Mouse (Mus musculus) macrophage (primary cell): ENCODE results near the gene Rbm4b. TPM values are rescaled to one million over a fixed set of nuclear protein-coding genes. Genes with fewer than 3 reads are reported as not detected.
"Not testable (repeated sequence)": the region's sequence is repeated elsewhere in the genome, so short reads cannot be mapped to it uniquely, and the experiment has no call there.

Experiments
- H3K27ac ChIP-seq: fragments of 350-480 bp; formaldehyde crosslinking; 2 replicates; pipeline ENCODE4 v1.9.0; 2021
- H3K36me3 ChIP-seq: fragments of 350-480 bp; formaldehyde crosslinking; 2 replicates; pipeline ENCODE4 v1.9.0; 2021; ENCODE audit errors: inconsistent target
- H3K4me3 ChIP-seq: fragments of 350-480 bp; formaldehyde crosslinking; 2 replicates; pipeline ENCODE4 v1.9.0; 2021; ENCODE audit errors: inconsistent target
- H3K79me2 ChIP-seq: fragments of 350-480 bp; formaldehyde crosslinking; 2 replicates; pipeline ENCODE4 v1.9.0; 2021; ENCODE audit errors: inconsistent target
- WGBS: methylation state at CpG from one replicate; pipeline ENCODE4 v1.1.7; 2026; ENCODE audit warnings: inconsistent platforms; ENCODE audit not compliant: missing documents; 5-methylcytosine and 5-hydroxymethylcytosine counted together
- polyA plus RNA-seq: library from polyadenylated mRNA; stranded (reverse); fragments of 250-400 nt; gene quantifications from 3 replicates; pipeline ENCODE4 v1.2.4, GENCODE M21; 2018; ENCODE audit warnings: inconsistent platforms

The Rbm4b gene
- polyA plus RNA-seq, 1 experiment from 2014 or later: 5.4 TPM

DNA sequence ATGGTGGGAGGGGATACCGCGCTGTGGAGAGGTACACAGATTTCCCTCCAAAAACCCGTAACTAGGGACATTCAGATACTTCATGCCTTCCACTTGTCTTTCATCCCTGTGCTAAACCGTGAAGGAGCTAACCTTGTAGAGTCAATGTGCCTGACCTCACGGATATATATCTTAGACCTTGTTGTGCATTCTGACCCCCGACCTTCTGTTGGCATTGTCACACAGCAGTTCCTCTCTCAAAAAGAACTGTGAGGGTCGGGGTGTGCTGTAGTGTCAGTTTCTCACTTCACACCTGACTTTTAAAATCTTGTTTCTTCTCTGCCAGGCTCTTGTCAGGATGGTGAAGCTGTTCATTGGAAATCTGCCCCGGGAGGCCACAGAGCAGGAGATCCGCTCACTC is 624 bp downstream of the Rbm4b start:
- H3K4me3 ChIP-seq: peak overlapping the region; percentile 58
- H3K79me2 ChIP-seq: peaks cover 36% of the 10 kb centered on the region; the same call in 1 of the 2 replicates
- WGBS: 2% methylated on average over 6 of the region's 9 CpGs
- peak overlapping the region; percentile 12; the same call in 1 of the 2 replicates for H3K27ac ChIP-seq
- peaks cover 4% of the 10 kb centered on the region; the same call in 1 of the 2 replicates for H3K36me3 ChIP-seq

DNA sequence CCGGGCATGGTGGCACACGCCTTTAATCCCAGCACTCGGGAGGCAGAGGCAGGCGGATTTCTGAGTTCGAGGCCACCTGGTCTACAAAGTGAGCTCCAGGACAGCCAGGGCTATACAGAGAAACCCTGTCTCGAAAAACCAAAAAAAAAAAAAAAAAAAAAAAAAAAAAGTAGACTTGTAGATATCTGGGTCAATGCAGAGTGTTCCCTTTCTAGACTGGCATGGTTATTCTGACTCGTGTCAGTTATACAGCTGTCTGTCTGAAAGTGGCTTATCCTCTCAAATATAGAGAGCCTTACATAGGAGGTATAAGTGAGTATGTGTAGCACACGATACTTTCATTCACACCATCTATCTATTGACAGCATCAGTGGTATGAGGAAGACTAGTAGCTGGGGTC is 4.2 kb downstream of the Rbm4b start:
- peaks cover 70% of the 10 kb centered on the region; the same call in 1 of the 2 replicates for H3K79me2 ChIP-seq
- H3K4me3 ChIP-seq, H3K27ac ChIP-seq: not testable (repeated sequence)
- 80% methylated on average over 4 of the region's 8 CpGs for WGBS
- peaks cover 18% of the 10 kb centered on the region for H3K36me3 ChIP-seq

DNA sequence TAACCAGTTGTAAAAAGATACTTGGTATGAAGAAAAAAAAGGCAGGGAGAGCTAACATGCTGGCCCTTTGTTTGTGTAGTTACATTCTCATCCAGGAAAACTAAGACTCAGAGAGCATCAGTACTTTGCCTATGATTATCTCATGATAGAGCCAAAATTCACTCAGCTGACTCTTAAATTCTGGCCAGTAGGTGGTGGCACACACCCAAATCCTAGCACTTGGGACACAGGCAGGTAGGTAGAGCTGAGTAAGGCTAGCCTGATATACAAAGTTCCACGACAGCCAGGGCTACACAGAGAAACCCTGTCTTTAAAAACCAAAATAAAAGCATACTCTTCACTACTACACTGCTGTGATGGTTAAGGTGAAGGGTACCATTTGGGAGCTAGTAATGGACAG is 6.6 kb downstream of the Rbm4b start:
- WGBS: 62% methylated on average over 1 of the region's 1 CpGs
- peaks cover 90% of the 10 kb centered on the region; the same call in 1 of the 2 replicates for H3K79me2 ChIP-seq
- no peak overlapping the region for H3K27ac ChIP-seq
- H3K36me3 ChIP-seq: peaks cover 23% of the 10 kb centered on the region
- H3K4me3 ChIP-seq: no peak overlapping the region

DNA sequence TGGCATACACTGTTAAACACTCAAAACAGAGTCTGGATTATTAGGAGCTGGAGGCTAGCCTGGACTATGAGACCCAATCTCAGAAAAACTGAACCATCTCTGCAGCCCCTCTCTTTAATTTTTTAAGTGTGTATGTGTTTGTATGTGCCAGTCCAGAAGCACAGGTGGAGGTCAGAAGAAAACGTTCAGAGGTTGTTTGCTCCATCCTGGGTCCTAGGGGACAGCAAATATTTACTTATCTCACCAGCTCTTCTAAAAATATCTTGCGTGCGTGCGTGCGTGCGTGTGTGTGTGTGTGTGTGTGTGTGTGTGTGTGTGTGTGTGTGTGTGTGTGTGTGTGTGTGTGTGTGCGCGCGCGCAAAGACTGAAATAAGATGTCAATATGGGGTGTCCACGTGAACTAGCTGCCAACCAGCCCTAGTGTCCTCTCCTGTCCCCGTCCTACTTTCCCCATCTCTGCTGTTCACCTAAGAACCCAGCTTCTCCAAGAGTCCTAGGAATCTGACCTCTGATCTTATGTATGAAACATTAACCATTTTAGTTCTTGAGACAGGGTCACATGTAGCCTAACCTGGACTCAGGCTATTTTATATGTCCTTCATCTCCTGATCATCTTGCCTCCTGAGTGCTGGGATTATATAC is 11.3 kb downstream of the Rbm4b start:
- WGBS: 94% methylated on average over 2 of the region's 12 CpGs
- Histone ChIP-seq H3K27ac (no peak overlapping the region), H3K79me2 (peaks cover 98% of the 10 kb centered on the region), H3K4me3 (no peak overlapping the region), H3K36me3 (peaks cover 51% of the 10 kb centered on the region)

DNA sequence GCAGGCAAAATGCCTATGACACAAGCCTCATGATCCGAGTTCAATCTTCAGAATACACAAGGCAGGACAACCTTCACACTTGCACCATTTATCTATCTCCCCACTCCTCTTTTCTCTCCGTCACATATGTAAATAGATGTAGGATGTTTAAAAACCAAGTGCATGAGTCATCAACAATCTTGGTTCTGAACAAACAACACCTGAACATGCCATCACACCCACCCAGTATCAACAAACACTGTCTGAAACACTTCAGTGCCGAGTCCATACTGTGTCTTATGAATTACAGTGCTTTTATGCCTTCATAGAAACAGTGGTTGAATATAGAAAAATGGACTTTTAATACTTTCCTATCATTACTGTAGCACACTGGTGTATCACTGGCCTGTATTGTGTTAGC is 16.5 kb downstream of the Rbm4b start:
- Histone ChIP-seq H3K36me3 (peaks cover 41% of the 10 kb centered on the region; the same call in 1 of the 2 replicates), H3K27ac (no peak overlapping the region)
- 90% methylated on average over 3 of the region's 3 CpGs for WGBS

DNA sequence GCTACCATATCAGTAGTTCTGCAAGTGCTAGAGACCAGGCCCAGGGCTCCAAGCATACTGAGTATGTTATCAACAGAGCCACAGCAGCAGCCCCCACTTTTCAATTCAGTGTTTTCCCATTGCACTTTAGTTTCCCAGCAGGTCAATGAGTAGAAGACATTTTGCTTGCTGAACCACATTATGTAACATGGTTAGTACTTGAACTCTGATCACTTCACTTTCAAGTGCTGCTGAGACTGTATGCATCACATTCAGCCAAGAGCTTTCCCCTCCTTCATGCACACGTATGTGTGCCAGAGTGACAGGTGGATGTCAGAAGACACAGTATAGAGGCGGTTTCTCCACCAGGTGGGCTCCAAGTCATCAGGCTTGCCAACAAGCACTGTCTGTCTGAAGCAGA is 26.6 kb downstream of the Rbm4b start:
- Histone ChIP-seq H3K27ac (no peak overlapping the region), H3K4me3 (no peak overlapping the region), H3K79me2 (peaks cover 100% of the 10 kb centered on the region), H3K36me3 (peaks cover 38% of the 10 kb centered on the region)
- 100% methylated on average over 2 of the region's 2 CpGs for WGBS

More for the DNA sequence above, 16.5 kb downstream of the Rbm4b start:
- Histone ChIP-seq H3K4me3 (no peak overlapping the region), H3K79me2 (peaks cover 100% of the 10 kb centered on the region)

DNA sequence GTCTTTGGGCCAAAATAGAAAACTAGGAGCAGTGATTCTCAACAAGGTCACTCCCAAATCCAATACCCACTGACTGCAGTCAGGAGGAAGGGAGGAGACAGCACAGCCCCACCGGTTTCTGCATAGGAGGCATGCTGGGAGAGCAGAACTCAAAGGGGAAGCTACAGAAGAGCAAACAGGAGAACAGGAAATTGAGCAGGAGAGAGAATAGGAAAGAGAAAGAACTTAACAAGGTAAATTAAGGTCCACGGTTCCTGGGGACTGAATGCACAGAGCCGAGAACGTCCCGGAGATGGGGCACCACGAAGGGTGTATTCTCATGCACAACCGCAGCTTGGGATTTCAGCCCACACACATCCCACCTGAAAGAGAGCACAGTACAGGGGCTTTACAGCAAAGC is 28.9 kb downstream of the Rbm4b start:
- 63% methylated on average over 7 of the region's 7 CpGs for WGBS
- Histone ChIP-seq H3K4me3 (no peak overlapping the region), H3K36me3 (peaks cover 38% of the 10 kb centered on the region), H3K27ac (no peak overlapping the region), H3K79me2 (peaks cover 100% of the 10 kb centered on the region)

DNA sequence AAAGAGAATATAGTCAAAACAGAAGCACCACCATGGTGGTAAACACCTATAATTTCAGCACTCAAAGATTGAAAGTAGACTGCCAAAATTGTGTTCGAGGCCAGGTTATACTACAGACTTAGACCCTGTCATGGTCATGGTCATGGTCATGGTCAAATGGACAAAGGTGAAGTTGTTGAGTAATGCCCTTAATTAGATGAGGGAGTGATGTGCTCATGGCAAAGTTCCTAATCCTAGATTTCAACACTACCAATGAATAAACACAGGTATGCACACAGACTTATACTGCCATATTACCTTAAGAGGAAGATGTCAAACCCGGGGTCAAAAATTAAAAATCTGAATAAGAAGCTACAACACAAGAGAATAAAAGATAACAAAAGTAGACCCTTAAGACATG is 30.0 kb downstream of the Rbm4b start:
- Histone ChIP-seq H3K36me3 (peaks cover 45% of the 10 kb centered on the region), H3K27ac (no peak overlapping the region), H3K4me3 (no peak overlapping the region), H3K79me2 (peaks cover 100% of the 10 kb centered on the region)
- 93% methylated on average over 2 of the region's 2 CpGs for WGBS

DNA sequence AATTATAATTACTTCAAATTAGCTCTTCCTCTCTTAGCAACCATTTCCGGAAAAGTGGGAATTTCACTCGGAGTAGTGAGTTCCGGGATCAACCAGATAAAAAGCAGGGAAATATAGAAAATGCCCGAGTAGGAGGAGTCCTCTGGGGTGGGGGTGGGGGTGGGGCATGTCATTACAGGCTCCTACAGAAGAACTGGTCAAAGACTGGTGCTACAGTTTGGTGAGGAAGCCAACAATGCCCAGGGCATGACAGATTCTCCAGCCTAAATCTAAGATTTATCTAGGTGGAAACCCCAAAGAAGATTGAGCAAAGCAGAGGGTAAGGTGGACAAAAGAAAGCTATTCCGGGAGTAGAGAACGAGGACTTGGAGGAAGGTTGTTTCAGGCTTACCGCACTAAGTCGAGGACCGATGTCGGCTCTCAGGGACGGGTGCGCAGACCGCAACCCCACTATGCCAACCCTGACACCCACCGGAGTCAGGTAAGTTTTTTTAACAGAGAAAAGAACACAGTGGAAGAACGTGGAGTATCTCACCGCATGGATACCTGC is 37.1 kb downstream of the Rbm4b start:
- Histone ChIP-seq H3K36me3 (peaks cover 16% of the 10 kb centered on the region), H3K4me3 (peak overlapping the region; percentile 89)
- WGBS: 1% methylated on average over 16 of the region's 16 CpGs

DNA sequence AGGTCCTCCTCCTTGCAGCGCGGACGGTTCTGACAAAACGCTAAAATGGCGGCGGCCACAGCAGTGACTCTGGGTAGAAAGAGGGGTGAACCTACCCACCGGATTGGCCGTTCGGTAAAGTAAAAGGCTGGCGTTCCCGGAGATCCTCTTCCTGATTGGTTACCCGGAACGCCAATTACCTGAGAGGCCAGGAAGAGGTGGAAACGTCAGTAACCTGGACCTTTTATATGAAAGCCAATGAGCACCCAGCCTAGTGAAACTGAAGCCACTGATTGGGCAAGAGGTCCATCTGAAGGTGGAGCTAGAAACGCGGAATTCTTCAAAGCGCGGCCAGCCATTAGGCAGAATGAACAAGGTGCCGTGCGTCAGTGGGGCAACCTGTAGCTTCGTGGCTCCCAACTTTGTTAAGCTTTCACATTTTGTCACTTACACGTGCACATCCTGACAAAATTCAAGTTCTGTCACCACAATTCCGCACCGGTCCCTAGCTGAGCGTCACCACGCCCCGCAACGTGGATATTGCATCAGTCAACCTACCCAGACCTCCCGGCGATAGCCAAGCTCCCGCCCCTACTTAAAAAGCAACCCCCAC is 37.6 kb downstream of the Rbm4b start, which contains the start of gene Rbm4:
Gene Rbm4, minus strand, starts transcription at position 71 of the 592 bp plus-strand sequence.
- H3K79me2 ChIP-seq: peaks cover 94% of the 10 kb centered on the region
- H3K27ac ChIP-seq: peak within 1 kb of the TSS; percentile 59
- H3K4me3 ChIP-seq: peak within 1 kb of the TSS; percentile 89
- H3K36me3 ChIP-seq: peaks cover 16% of the 10 kb centered on the region
- WGBS: 2% methylated on average over 31 of the region's 31 CpGs

More for the DNA sequence above, 37.1 kb downstream of the Rbm4b start:
- H3K79me2 ChIP-seq: peaks cover 94% of the 10 kb centered on the region
- peak overlapping the region; percentile 59 for H3K27ac ChIP-seq

DNA sequence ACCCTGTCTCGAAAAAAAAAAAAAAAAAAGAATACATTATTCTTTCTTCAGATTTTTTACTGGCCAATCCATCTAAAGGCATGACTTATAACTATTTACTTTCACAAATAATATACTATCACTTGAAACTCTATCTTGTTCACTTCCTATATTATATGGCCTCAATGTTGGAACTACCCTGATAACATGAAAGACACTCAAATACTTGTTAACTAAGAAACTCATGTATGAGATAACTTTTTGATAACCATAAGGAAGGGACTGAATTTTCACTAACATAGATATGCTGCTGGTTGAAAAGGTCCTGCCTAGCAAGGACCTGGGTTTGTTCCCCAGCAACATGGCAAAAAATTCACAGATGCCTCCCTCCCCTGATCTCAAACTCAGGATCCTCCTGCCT is 39.6 kb downstream of the Rbm4b start:
- no CpG with 5 or more reads among the region's 1 CpGs for WGBS
- peaks cover 33% of the 10 kb centered on the region for H3K36me3 ChIP-seq
- no peak overlapping the region for H3K27ac ChIP-seq
- H3K79me2 ChIP-seq: peaks cover 94% of the 10 kb centered on the region
- no peak overlapping the region for H3K4me3 ChIP-seq

DNA sequence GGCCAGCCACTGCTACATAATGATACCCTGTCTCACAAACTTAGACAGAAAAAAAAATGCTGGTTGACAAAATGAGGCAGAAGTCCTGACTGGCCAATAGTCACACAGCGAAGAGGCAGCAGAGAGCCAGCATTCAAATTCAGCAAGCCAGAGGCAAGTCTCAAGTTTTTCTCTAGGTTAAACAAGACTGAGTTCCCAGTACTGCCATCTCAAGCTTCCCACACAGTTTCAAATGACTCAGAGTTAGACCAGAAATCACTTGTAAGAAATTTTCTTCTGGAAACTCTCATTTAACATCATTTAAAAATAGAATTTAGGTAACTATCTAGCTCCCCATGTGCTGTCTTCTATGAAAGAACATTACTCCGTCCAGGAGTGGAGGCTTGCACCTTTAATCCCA is 41.5 kb downstream of the Rbm4b start:
- Histone ChIP-seq H3K36me3 (peaks cover 33% of the 10 kb centered on the region), H3K79me2 (peaks cover 95% of the 10 kb centered on the region), H3K4me3 (no peak overlapping the region), H3K27ac (no peak overlapping the region)
- WGBS: 100% methylated on average over 2 of the region's 2 CpGs

DNA sequence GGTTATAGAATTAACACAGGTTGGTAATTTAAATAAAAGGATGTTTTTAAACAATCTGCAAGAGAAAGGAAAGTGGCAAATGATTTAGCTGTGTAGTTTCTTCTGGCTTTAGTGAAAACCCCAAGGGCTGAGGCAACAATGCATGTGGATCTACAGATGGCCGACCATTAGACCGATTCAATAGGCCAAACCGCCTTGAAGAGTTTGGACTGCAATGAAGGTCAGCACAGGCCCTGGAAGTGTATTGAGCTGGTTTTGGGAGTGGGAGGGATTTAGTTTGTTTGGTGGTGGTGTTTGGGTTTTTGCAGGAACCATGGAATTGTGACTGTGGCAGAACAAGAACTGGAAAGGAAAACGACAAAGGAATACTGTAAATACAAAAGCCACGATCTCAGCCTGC is 42.8 kb downstream of the Rbm4b start:
- Histone ChIP-seq H3K4me3 (no peak overlapping the region), H3K79me2 (peaks cover 100% of the 10 kb centered on the region), H3K27ac (no peak overlapping the region), H3K36me3 (peaks cover 44% of the 10 kb centered on the region)
- WGBS: 94% methylated on average over 5 of the region's 5 CpGs

DNA sequence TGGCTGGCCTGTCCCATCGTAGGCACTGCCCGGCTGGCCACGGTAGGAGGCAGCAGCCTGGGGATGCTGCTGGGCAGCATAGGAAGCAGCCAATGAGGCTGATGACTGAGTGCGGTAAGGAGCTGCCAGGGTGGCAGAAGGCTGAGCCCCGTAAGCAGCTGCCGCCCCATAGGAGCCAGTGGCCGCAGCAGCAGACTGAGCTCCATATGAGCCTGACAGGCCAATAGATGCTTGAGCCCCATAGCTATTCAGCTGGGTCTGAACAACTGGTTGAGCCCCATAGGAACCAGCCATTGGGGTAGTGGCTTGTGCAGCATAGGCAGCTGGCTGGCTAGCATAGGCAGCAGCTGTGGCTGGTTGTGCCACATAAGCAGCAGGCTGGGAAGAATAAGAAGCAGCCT is 46.4 kb downstream of the Rbm4b start:
- peaks cover 44% of the 10 kb centered on the region for H3K36me3 ChIP-seq
- no peak overlapping the region for H3K4me3 ChIP-seq
- WGBS: 95% methylated on average over 7 of the region's 7 CpGs
- H3K79me2 ChIP-seq: peaks cover 100% of the 10 kb centered on the region
- H3K27ac ChIP-seq: no peak overlapping the region

DNA sequence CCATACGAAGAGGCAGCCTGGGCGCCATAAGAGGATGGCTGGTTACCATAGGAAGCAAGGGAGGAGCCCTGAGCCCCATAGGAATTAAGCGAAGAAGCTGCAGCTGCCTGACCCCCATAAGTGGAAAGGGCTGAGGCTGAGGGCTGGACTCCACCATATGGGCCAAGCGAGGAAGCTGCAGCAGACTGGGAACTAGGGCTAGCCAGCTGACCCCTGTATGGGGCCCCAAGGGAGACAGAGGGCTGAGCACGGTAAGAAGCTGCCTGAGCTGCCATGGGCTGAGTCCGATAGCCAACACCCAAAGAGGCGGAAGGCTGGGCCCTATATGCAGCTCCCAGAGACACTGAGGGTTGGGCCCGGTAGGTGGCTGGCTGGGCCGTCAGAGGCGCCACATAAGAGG is 47.0 kb downstream of the Rbm4b start:
- H3K4me3 ChIP-seq: no peak overlapping the region
- WGBS: 91% methylated on average over 10 of the region's 10 CpGs
- peaks cover 100% of the 10 kb centered on the region for H3K79me2 ChIP-seq
- no peak overlapping the region for H3K27ac ChIP-seq
- H3K36me3 ChIP-seq: peaks cover 44% of the 10 kb centered on the region
